8 mouse cellular contexts compared by ENCODE assay signal in genomic region chr14:109874230-109874629, GRCm38 (mm10).
A peak's percentile ranks its signal among the peaks of the same experiment; 100 is the strongest.
DNase-seq lines count a peak whose midpoint lies in the region; ATAC-seq and TF ChIP-seq lines count a peak whose summit lies in the region.

No protein-coding gene starts in this region.

- DNase-seq in adrenal gland, postnatal 25 days: peak; percentile 1
- peak; percentile 26 for DNase-seq in embryo, embryonic 11.5 days (ENCODE audit: low read depth, low spot score)
- peak; percentile 33 for DNase-seq in induced T-regulatory cell, adult 2 months (ENCODE audit: low read depth)
- peak; percentile 72 for DNase-seq in limb, embryonic 14.5 days (ENCODE audit: low spot score)
- DNase-seq in right cerebral cortex, adult 2 months (ENCODE audit: low spot score in 2 of 2): peak; percentile 64 to 79
- DNase-seq in urinary bladder, adult 2 months (ENCODE audit: low spot score): no peak

- H3K9ac ChIP-seq in intestine, postnatal 0 days (ENCODE audit: low read depth, low read length): no peak overlapping the region
- H3K9ac ChIP-seq in intestine, embryonic 15.5 days: no peak overlapping the region
- H3K9ac ChIP-seq in limb, embryonic 14.5 days (ENCODE audit: low read depth, low read length, severe bottlenecking): no peak overlapping the region

- no peaks in the 10 kb centered on the region for H3K36me3 ChIP-seq in intestine, postnatal 0 days (ENCODE audit: control insufficient read depth, insufficient read depth)
- no peaks in the 10 kb centered on the region for H3K36me3 ChIP-seq in intestine, embryonic 15.5 days
- no peaks in the 10 kb centered on the region for H3K36me3 ChIP-seq in limb, embryonic 14.5 days (ENCODE audit: control insufficient read depth, insufficient read depth, low read length)

- H3K4me1 ChIP-seq in intestine, postnatal 0 days (replicated peaks; ENCODE audit: control insufficient read depth, insufficient read depth, low read length): no peaks in the 10 kb centered on the region
- no peaks in the 10 kb centered on the region for H3K4me1 ChIP-seq in intestine, embryonic 15.5 days (replicated peaks)
- no peaks in the 10 kb centered on the region for H3K4me1 ChIP-seq in limb, embryonic 14.5 days (ENCODE audit: control insufficient read depth, insufficient read depth, low read length)

- TF ChIP-seq CTCF in intestine, postnatal 0 days (IDR thresholded peaks at IDR 0.05; ENCODE audit: low read depth): peak; percentile 78

- no peak overlapping the region for H3K4me3 ChIP-seq in intestine, postnatal 0 days (ENCODE audit: low read depth, low read length)
- H3K4me3 ChIP-seq in intestine, embryonic 15.5 days (replicated peaks): no peak overlapping the region
- no peak overlapping the region for H3K4me3 ChIP-seq in limb, embryonic 14.5 days (replicated peaks; ENCODE audit: low read length)

- TF ChIP-seq POLR2A in limb, embryonic 14.5 days (IDR thresholded peaks at IDR 0.05; ENCODE audit: borderline replicate concordance, extremely low read depth, insufficient read depth, insufficient read length): no peak

- no peaks in the 10 kb centered on the region for H3K9me3 ChIP-seq in intestine, postnatal 0 days (ENCODE audit: control insufficient read depth)
- H3K9me3 ChIP-seq in intestine, embryonic 15.5 days: no peaks in the 10 kb centered on the region
- no peaks in the 10 kb centered on the region for H3K9me3 ChIP-seq in limb, embryonic 14.5 days (ENCODE audit: control insufficient read depth, low read length)

- H3K27me3 ChIP-seq in intestine, postnatal 0 days (replicated peaks; ENCODE audit: control insufficient read depth, insufficient read depth, low read length): no peaks in the 10 kb centered on the region; the same call in 1 of the 2 replicates
- no peaks in the 10 kb centered on the region for H3K27me3 ChIP-seq in intestine, embryonic 15.5 days (replicated peaks)
- no peaks in the 10 kb centered on the region for H3K27me3 ChIP-seq in limb, embryonic 14.5 days (ENCODE audit: control insufficient read depth, insufficient read depth, low read length)

- no peak overlapping the region for H3K4me2 ChIP-seq in intestine, postnatal 0 days (replicated peaks; ENCODE audit: low read depth)
- no peak overlapping the region for H3K4me2 ChIP-seq in intestine, embryonic 15.5 days (replicated peaks)
- no peak overlapping the region for H3K4me2 ChIP-seq in limb, embryonic 14.5 days (replicated peaks; ENCODE audit: low read depth, low read length, severe bottlenecking)

- no peak overlapping the region for H3K27ac ChIP-seq in intestine, postnatal 0 days (ENCODE audit: low read depth, low read length)
- no peak overlapping the region for H3K27ac ChIP-seq in intestine, embryonic 15.5 days
- H3K27ac ChIP-seq in limb, embryonic 14.5 days (replicated peaks; ENCODE audit: low read depth, low read length): no peak overlapping the region

- WGBS in intestine, postnatal 0 days: 8% methylated on average over 1 of the region's 1 CpGs
- WGBS in intestine, embryonic 15.5 days: 4% methylated on average over 1 of the region's 1 CpGs
- 10% methylated on average over 1 of the region's 1 CpGs for WGBS in limb, embryonic 14.5 days

- ATAC-seq in intestine, postnatal 0 days: no peak
- ATAC-seq in intestine, embryonic 15.5 days: no peak
- no peak for ATAC-seq in limb, embryonic 14.5 days (ENCODE audit: low FRiP score, low read depth)
